Mouse (Mus musculus) cerebellum, adult 11-12 months (tissue): ENCODE data around the gene Btbd35f5.
"Not testable (repeated sequence)": the region's sequence is repeated elsewhere in the genome, so short reads cannot be mapped to it uniquely, and the experiment has no call there.

Source experiments
- DNase-seq: peaks from one replicate; pipeline ENCODE4 v3.0.0; 2022

The Btbd35f5 gene

DNA sequence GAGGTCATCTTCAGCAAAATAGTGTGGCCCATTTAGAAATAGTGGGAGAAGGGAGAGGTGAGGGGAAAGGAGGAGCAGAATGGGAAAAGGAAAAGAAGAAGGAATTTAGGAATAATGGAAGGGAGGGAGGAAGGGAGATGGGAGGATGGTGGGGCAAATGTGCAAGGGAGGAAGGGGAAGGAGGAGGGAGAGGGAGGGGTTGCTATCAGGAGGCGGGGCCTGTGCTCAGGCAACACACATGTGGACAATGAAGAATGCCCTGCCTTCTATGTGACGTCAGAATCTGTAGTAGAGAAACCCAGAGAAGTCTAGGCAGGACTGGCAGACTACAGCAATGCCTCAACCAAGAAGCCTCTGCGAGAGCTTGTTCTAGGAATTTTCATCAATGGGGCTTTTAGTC, at the start of gene Btbd35f5:
Gene Btbd35f5, plus strand, starts transcription at position 301 of the 400 bp plus-strand sequence.
- DNase-seq: not testable (repeated sequence)

DNA sequence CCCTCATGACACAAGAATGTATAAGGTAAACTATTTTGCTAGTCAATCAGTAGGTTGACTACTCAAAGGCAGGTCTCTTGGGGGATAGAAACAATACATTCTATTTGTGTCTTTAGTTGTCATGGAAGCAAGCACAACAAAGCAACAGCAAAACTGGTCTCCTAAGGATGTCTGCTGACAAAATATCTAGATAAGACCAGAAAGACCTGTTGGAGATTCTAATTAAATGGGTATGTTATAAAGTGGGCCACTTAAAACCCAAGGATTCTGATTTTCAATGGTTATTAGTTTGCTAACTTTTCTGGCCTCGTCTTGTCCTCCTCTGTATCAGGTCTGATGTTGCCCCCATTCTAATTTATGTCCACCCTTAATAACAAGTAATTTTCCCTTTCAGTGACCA, 32.2 kb upstream of the Btbd35f5 start, which contains the start of gene Gm21789:
Gene Gm21789, plus strand, starts transcription at position 301 of the 400 bp plus-strand sequence.
- not testable (repeated sequence) for DNase-seq
